Mouse (Mus musculus): Measurements from ENCODE around the gene Flg2.

The Flg2 gene

GRCm38 (mm10) chr3:93196978-93197377 lies at the start of gene Flg2:
Gene Flg2, plus strand, starts transcription at chr3:93197278.
- no peak for DNase-seq

- DNase-seq, result no peak
Measured at GRCm38 (mm10) chr3:93162502-93162901, 34.6 kb upstream of the Flg2 start.

GRCm38 (mm10) chr3:93162996-93163592 lies 34.0 kb upstream of the Flg2 start:
- no peak for DNase-seq

- DNase-seq, result peak; percentile 4
Measured at GRCm38 (mm10) chr3:93180856-93181255, 16.2 kb upstream of the Flg2 start.

- no peak for DNase-seq
Measured at GRCm38 (mm10) chr3:93201955-93202354, 4.9 kb downstream of the Flg2 start.

GRCm38 (mm10) chr3:93202499-93202898 lies 5.4 kb downstream of the Flg2 start:
- DNase-seq, result no peak

Data from lung, postnatal 14 days (tissue).